Mouse (Mus musculus) stomach, adult 2 months (tissue): ENCODE data around the gene Cftr. TPM values are rescaled to one million over a fixed set of nuclear protein-coding genes. Genes with fewer than 3 reads are reported as not detected.

Experiments used
- polyA plus RNA-seq: library from polyadenylated mRNA; depleted of rRNA; stranded (reverse); fragments of >200 nt; gene quantifications from 2 replicates; pipeline ENCODE4 v1.2.3, GENCODE M21; 2012; rRNA removed

The Cftr gene
- polyA plus RNA-seq, result 0.14 and 0.17 TPM in 2 replicates

DNA sequence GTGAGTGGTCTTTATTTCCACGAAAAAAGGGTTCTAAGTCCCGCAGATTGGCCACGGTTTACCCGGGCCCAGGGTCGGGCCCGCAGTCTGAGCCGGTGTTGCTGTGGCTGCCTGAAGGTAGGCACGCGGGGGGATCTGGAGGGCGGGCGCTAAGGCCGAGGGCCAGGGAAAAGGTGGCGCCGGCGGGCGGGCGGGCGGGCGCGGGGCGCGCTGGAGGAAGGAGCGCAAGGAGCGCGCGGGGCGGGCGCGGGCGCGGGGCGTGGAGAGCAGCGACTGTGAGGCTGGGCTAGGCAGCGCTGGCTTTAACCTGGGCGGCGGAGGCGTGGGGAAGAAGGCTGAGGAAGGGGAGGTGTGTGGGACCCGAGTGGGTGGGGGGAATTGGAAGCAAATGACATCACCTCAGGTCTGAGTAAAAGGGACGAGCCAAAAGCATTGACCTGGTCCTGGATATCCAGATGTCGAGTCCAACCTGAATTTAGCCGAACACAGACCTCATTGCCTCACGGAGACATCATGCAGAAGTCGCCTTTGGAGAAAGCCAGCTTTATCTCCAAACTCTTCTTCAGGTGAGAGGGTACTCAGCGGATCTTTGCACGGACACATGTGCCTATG is at the start of gene Cftr:
Cftr (plus strand) TSS at position 377 of the 612 bp plus-strand sequence.

Other genes starting within 250 kb of the Cftr start
- 0.28 and 0.29 TPM in 2 replicates for gene Wnt2, start 140.1 kb upstream of the Cftr start, polyA plus RNA-seq
- gene Asz1, start 61.6 kb upstream of the Cftr start, polyA plus RNA-seq, result not detected in 2 replicates